Mouse (Mus musculus): ENCODE data around the gene Adcy4.

Gene Adcy4

DNA sequence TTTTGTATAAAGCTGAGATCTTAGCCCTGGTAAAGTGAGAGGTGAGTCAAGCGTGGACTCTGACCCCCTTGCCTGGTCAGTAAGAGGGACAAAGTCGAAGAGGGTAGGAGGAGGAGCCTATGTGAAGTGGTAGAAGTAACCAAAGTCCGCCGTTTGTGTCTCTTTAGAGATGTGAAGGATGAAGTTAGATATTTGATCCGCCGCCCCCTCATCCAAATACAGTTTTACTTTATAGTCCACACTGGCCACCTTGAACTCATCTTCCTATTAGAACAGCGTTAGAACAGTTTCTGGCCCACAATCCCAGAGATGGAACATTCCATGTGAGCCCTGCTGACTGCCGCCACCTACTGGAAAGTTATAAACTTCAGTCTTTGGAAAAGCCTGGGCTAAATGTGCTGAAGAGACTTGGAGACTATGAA is 25.5 kb downstream of the Adcy4 start, which contains the start of gene Cideb:
TSS of gene Cideb (minus strand) at position 96 of the 422 bp plus-strand sequence.
- peak; percentile 80 for DNase-seq (ENCODE audit: low spot score)

DNA sequence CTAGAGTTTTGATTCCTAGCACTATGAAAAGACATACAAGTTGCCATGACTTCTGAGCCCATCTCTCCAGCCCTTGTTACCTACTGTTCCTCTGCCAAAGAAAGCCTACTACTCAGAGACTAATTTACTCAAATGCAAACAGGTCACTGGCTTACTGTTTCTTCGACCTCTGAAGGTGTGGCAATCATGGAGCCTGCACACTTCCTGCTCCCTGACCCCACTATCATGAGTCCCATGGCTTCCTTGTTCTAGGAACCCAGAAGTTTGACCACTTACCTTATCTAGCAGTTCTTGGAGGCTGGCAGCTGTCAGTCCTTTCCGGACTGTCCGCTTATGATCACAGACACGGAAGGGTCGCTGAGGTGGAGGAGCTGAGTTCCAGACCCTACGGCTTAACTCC is 26.3 kb downstream of the Adcy4 start:
- DNase-seq (ENCODE audit: low spot score): no peak

DNA sequence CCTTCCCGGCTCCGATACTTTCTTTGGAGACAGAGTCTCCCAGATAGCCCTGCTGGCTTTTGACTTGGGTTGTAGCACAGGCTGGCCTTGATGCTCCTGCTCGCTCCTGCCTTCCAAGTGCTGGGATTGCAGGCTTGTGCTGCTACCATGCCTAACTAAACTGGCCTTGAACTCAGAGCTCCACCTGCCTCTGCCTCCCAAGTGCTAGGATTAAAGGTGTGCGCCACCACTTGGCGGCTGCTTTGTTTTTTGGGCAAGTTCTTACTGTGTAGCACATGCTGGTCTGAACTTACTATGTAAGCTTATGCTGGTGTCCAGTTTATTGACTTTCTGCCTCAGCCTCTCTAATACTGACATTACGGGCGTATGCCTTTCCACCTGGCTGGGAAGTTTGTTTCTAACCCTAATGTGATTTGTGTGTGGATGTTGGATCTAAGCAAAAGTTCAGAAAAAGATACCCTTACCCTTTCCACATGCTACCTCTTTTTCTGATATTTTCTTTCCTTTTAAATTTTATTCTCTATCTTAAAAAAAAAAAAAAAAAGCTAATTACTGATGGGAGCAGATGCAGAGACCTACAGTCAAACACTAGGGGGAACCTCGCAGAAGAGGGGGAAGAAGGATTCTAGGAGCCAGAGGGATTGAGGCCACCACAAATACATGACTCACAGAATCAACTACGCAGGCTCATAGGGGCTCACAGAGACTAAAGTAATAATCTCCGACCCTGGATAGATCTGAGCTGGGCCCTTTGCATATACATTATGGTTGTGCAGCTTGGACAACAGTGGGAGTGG is 36.6 kb downstream of the Adcy4 start:
- no peak for DNase-seq (ENCODE audit: low spot score)

DNA sequence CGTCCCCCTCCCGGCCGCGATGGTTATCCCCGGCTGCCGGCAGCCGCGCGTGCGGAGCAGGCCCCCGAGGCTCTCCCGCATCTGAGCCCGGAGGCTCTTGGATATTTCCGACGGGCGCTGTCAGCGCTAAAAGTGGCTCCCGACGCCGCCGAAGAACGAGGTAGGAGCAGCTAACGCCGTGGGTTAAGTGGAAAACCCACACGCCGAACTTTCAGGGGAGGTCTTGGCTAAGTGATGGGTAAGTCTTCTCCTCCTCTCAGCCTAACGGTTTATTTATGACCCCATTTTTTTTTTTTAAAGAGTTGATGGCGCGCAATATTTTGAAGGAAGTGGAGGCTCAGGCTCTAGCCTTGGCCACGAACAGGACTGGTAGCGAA is 38.0 kb downstream of the Adcy4 start:
- DNase-seq (ENCODE audit: low spot score): no peak

DNA sequence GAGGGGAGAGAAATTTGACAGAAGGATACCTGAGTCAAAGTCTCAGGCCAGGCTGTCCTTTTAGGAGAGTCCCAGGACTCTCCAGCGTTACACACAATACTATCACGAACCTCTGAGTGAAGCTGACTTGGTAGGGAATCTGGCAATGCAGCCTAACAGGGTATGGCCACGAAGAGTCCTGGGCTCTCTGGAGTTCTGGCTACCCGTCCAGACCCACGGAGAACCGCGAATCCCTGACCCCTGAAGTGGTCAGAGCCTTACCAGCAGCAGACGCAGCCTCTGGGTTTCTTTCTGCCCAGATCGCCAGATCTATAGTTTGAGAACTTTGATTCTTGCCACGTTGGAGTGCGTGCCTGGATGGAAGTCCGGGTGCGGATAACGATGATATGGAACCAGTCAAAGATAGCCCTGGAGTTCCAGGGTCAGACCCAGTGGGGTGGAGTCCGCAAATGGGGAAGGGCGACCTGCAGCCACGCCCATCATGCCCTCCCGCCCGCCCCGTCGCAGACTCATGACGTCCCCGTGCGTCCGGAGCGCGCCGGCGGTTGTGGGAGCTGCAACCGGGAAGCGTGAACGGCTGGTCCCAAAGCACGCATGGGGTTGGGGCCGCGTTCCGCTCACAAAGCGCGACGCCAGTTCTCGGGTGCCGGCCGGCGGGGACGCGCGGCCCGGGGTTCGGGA is 38.6 kb downstream of the Adcy4 start, which contains the start of the genes Dhrs1 and Nop9:
TSS of gene Dhrs1 (minus strand) at position 511 of the 681 bp plus-strand sequence.
TSS of gene Nop9 (plus strand) at position 514 of the 681 bp plus-strand sequence.
- DNase-seq (ENCODE audit: low spot score): peak; percentile 94

DNA sequence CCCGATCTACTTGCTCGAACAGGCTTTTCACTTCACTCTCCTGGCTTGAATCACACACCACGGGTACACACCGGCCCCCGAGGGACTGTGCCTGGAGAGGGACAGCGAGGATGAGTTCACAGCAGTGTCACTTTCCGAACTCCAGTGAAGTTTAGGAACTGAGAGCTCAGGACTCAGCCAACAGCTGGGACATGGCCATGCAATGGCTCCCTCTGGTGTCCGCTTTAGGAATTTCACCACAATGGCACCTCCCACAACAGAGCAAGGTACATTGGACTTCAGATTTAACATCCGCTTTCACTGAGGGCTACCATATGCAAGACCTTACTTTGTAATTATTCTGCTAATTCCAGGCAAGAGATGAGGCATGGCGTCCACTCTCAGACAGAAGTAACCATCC is 40.2 kb downstream of the Adcy4 start:
- peak; percentile 91 for DNase-seq (ENCODE audit: low spot score)

DNA sequence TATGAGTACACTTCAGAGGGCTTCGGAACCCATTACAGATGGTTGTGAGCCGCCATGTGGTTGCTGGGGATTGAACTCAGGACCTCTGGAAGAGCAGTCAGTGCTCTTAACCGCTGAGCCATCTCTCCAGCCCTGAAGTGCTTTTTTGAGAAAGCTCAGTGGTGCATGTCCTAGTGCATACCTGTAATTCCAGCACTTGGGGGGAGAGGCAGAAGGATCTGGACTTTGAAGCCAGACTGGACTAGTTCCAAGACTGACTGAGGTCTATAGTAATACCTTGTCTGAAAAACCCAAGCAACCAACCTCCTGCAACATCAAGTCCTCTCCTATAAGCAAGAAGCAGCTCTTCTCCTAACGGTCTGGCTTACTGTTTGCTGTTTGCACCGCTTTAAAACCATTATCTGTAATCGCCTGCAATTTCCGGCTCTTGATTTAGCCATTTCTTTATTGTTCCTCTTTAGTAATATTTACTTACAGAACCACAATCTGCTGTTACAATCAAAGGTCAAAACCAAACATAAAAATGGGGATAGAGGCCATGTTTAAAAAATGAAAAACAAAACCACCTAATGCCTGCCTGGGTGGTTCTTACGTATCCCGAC is 46.7 kb downstream of the Adcy4 start:
- no peak for DNase-seq (ENCODE audit: low spot score)

DNA sequence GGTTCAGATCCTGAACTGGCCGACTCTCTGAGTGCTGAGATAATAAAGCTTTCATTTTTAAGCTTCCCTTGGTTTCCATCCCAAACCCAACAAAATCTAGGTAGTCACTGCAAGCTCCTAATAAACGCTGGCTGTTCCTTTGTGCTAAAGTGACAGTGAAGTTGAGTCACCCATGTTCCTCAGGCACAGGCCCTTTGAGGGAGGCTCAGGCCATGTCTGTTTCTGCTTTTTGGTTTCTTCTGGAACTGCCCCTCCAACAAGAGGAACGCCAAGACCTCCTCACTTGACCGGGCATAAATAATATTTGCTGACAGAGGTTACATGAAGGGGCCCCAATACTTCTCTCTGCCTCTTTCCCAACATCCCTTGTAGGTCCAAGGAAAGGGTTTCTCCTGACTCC is 48.1 kb downstream of the Adcy4 start:
- DNase-seq (ENCODE audit: low spot score): no peak

DNA sequence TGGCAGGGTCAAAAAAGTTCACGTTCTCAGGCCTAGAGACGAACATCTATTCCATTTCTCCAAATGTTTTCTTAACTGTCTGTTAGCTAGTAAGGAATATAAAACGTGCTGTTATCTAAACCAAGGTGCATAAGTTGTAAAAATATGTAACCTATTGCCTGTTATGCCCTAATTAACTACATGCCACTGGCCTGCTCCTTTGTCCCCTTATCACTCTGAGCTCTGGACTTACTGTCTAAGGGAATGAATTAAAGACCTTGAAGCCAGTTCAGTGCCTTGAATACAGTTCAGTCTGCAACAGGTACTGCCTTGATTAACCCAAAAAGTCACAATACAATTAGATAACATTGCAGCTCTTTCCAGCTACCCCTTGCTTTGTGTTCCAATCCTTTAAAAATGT is 48.6 kb downstream of the Adcy4 start:
- no peak for DNase-seq (ENCODE audit: low spot score)

DNA sequence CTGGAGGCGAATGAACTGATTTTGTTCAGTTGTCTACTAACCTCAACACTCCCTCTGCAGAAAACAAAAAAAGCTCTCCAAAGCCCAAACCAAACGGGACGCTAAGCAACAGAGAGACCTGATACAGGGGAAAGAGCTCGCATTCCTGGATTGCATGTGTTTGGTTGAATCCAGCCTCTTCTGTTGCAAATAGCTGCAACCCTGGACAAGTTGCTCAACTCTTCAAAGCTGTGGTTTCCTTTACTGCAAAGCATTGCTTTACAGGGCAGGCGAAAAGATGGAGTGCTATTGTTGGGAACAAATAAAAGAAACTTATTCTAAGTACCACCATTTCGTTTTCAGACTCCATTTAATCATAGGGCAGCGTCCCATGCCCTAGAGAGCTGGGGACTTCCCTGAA is 49.0 kb downstream of the Adcy4 start:
- DNase-seq (ENCODE audit: low spot score): no peak

DNA sequence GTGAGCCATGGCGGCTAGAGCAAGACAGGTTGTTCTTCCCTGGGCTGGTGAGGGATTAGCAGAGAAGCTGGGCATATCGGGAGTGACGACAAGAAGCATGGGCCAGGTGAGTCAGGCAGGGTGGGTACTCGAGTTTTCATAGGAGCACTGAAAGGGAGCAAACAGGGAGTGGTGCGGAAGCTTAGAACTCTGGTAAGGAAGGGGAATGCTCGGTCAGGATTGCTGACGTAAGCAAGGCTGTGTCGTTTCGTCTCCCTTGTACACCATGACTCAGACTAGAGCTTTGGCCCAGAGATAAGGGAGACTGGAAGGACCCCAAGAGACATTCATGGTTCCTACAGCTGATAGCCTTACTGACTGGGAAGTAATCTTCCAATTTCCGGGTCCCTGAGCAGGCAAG is 50.0 kb downstream of the Adcy4 start:
- DNase-seq (ENCODE audit: low spot score): no peak

DNA sequence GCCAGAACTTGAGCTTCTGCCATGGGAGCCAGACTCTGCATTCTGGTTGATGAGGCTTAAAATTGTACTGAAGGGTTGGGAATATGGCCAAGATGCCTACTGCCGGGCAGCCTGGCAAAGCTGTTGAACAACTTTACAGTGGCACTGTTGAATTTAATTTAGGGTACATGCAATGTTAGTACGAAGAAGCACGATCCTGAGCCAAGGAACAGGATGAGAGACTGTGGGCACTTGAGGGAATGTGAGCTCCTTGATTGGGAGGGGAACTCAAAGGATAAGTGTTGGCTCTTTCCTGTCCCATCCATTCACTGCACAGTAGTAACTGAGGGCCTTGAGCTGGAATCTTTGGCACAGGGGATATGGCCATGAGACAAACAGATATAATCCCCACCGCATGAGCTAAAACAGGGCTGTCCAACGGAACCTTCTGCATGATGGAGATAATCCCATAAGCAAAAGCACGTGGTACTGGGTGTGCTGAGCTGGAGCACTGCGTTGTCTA is 53.3 kb downstream of the Adcy4 start:
- no peak for DNase-seq (ENCODE audit: low spot score)

DNA sequence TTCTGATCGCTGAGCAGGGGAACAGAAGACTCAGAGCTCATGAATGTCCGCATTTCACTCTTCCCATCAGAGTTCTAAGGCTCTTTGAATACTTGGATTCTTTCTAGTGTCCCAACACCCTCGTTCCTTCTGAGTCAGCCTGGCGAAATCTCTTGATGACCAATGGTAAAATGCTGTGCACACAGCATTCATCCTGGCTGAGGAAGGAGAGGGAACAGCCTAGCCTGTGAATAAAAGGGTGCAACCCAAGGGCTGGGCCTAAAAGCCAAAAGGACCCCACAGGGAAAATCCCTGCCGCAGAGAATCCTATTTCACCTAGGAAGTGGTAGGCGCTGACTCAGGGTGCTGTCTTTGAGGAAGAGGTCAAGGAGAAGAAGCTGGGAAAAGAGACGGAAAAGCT is 53.8 kb downstream of the Adcy4 start:
- DNase-seq (ENCODE audit: low spot score): no peak

DNA sequence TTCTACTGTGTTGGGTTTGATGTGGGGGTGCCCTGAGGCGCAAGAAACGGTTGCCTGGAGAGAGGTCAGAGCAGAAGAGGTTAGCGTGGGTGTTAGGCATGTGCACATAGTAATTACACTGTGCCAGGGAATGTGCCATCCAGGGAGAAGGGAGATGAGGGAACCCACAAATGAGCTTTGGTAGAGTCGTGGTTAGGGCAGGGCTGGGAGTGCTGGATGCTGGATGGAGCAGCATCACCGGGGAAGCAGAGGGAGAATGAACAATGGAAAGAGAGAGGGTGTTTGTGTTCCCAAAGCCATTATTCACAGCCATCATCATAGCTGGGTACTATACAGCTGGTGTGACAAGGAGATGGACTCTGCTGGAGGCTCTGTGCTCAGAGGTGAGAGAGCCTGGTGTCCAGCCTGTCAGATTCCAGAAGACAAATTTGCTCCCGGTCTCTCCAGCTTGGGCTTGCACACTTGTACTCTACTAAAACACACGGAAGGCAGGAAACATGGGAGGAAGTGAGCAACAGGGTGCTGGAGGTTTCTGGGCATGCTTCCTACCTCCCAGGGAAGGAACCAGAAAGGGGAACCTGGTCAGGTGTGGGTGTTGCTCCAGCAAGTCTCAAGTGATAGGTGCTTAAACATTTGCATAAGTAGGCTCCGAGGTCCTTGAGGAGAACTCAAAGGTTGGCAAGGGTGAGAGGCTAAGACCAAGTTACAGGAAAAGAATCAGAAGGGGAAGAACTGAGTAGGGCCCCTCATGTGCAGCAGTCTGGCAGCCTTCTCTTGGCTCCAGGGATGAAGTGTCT is 55.8 kb downstream of the Adcy4 start:
- no peak for DNase-seq (ENCODE audit: low spot score)

DNA sequence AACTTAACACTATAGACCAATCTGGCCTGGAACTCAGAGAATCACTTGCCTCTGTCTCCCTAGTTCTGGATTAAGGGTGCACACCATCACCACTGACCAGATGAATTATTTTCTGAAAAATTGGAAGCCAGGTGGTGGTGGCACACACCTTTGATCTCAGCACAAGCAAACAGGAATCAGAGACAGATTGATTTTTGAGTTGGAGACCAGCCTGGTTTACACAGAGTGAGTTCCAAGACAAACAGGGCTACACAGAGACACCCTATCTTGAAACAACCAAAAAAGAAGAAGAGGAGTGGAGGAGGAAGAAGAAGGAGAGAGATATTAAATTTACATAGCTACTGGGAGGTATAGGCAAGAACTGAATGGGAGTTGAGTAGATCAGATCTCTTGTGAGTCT is 57.6 kb downstream of the Adcy4 start:
- DNase-seq (ENCODE audit: low spot score): no peak

DNA sequence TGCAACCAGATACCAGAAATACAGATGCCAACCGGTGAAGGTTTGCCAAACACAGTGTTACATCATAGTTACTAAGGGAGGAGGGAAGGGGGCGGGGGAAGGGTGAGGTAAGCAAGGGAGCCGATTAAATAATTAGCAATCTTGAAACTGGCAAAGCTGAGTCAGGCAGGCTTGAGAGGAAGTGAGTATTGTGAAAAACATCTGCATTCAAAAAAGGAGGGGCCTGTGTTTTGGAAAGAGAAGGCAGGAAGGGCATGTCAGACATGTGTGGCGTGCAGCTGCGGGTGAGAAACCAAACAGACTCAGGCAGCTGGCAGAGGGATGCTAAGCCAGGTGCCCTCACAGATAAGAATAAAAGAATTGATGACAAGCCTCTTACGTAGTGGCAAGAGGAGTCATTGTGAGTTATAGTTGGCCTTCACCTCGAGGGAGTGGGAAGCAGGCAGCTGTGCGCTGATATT is 59.5 kb downstream of the Adcy4 start:
- no peak for DNase-seq (ENCODE audit: low spot score)

DNA sequence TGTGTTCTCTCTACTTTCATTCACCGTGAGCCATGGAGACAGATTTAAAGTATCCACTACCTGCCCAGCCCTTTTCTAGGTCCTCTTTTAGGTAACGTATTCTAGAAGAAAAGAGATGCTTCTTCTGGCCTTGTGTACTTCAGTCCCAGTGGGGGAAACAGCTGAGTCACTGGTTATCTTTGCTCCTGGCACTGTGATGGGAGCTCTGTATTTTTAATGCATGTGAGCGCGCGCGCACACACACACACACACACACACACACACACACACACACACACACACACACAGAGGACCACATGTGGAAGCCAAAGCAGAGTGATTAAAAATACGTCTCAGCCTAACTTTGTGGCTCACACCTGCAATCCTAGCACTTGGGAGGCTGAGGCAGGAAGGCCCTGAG is 60.5 kb downstream of the Adcy4 start:
- DNase-seq (ENCODE audit: low spot score): no peak

DNA sequence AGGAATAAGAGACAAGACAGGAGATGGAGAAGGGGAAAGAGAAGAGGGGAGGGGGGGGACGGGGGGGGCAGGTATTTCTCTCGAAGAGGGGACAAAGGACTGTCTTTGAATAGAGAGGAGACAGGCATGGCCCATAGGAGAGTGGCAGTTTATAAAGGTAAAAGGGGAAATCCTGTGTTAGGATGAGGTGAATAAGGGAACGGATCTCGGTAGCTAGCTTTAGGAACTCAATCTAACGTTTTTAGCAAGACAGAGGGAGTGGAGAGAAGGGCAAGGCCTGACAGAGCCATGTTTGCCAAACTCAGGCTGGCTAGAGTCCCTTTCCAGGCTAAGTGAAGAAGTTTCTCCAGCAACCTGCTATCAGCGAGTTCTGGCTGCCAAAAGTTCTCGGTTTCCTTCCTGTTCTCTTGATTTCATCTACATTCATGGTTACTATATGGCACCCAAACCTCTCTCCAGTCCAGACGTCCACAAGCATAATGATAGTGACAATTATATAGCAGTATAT is 61.4 kb downstream of the Adcy4 start:
- DNase-seq (ENCODE audit: low spot score): no peak

DNA sequence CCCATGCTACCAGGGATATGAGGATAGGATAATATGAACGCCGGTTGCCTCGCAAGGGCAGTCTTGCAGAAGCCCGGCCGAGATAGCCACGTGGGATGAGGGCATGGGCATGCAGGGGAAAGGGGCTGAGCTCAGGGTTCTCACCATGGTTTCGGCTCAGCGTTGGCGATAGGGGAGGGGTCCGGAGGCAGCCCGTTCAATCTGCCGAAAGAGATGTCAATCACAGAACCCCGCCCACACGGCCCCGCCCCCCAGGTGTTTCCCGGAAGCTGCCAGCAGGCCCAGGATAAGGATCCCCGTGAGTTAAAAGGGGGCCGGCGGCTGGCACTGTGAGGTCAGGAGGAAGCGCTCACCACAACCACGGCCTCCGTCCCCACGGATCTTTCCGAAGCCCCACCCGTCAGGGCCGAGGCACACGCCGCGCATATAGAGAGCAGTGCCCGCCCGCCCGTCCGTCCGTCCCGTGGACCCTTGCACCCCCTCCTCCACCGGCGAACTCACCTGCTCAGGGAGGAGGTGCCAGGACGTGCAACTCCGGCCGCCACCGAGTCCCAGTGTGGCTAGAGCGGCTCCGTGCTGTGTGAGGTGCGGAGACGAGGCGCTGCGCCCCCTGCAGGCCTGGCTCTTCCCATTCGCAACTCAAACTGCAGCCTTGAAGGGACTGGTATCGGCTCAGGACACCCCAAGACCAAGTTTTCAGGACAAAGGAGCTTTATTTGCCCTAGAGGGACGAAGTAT is 62.0 kb downstream of the Adcy4 start, which contains the start of gene Rabggta:
TSS of gene Rabggta (minus strand) at position 564 of the 738 bp plus-strand sequence.
- peak; percentile 98 for DNase-seq (ENCODE audit: low spot score)

DNA sequence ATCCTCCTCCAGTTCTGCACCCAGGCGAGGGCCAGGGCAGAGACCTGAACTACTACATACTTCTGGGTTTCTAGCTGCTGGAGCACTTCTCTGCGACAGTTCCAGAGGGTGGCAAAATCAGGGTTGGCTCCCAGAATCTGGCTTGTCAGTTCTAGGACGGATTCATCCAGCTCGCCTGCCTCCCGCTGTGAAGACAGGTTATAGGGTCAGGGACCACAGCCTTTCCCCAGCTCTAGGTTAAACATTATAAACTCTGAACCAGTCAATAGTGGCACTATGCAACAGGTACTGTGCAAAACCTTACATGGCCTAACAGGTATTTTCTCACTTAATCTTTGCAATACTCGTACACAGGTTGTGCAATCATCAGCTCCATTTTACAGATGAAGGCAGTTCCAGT is 62.8 kb downstream of the Adcy4 start:
- no peak for DNase-seq (ENCODE audit: low spot score)

DNA sequence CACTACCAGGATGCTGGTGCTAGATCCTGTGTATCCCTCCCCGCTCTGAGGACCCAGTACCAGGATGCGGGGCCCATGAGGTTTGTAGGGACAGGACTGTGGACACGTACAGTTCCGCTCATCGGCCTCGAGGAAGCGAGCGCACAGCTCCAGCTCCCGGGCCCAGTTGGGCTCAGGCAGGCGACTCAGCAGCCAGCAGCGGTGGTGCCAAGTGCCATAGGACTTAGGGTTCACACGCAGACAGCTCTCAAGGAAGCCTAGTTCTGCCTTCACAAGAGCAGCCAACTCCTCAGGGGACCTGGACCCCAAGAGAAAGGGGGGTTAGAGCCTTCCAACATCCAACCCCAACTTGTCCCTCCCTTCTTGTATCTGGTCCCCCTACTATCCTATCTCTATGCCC is 63.2 kb downstream of the Adcy4 start:
- DNase-seq (ENCODE audit: low spot score): no peak

Data from embryo, embryonic 10 days (tissue).